Mouse (Mus musculus) olfactory bulb, adult 2 months (tissue): Measurements from ENCODE around the gene Krt17.

ENCODE experiments used
- CTCF ChIP-seq: fragments of 200-500 bp; IDR thresholded peaks from 2 replicates; pipeline ENCODE4 v1.5.1; 2012; ENCODE audit warnings: low read depth, mild to moderate bottlenecking, low read length, moderate library complexity; ENCODE audit not compliant: insufficient read depth
- POLR2A ChIP-seq: fragments of 200-500 bp; IDR thresholded peaks from 2 replicates; pipeline ENCODE4 v1.6.1; 2012; ENCODE audit warnings: mild to moderate bottlenecking, low read depth, low read length, moderate library complexity; ENCODE audit not compliant: insufficient read depth

DNA sequence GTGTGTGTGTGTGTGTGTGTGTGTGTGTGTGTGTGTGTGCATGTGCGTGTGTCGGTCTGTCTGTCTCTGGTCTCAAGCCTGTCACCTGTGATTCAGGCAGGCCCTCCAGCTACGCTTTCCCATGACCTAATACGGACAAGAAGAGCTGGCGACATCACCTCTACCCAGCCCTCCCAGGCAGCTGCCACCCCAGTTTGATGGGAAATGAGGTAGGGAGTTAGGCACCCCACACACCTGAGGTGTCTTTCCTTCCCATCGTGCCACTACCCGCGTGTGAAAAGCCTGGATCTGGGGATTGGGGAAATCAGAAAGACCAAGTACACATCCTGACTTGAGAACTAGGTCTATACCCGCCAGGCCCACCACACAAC, 391 bp upstream of the Krt17 start:
- TF ChIP-seq POLR2A (no peak), CTCF (no peak)
